Mouse (Mus musculus) stomach, embryonic 16.5 days (tissue): ENCODE results near the gene Il4ra. TPM values are rescaled to one million over a fixed set of nuclear protein-coding genes. Genes with fewer than 3 reads are reported as not detected.

Experiments used
- ATAC-seq: fragments of 200-750 bp; cut with Nextera tagmentation; 2 replicates; pipeline ENCODE4 v1.8.0; 2017; ENCODE audit warnings: moderate number of reproducible peaks, moderate TSS enrichment; ENCODE audit not compliant: insufficient read depth, low FRiP score
- H3K27ac ChIP-seq: fragments of 300-500 bp; sonication (generic); 2 replicates; pipeline ENCODE4 v1.5.1; 2014; ENCODE audit warnings: low read length
- H3K27me3 ChIP-seq: fragments of 300-500 bp; sonication (generic); 2 replicates; pipeline ENCODE4 v1.6.1; 2014; ENCODE audit warnings: low read length, control low read depth, mixed read lengths; ENCODE audit not compliant: control insufficient read depth, insufficient read depth
- H3K36me3 ChIP-seq: fragments of 300-500 bp; sonication (generic); 2 replicates; pipeline ENCODE4 v1.6.1; 2014; ENCODE audit warnings: low read length; ENCODE audit not compliant: control insufficient read depth, insufficient read depth
- H3K4me1 ChIP-seq: fragments of 300-500 bp; sonication (generic); 2 replicates; pipeline ENCODE4 v1.6.1; 2014; ENCODE audit warnings: low read length, control low read depth, mixed read lengths; ENCODE audit not compliant: control insufficient read depth, insufficient read depth
- H3K4me2 ChIP-seq: fragments of 300-500 bp; sonication (generic); 2 replicates; pipeline ENCODE4 v1.6.1; 2014; ENCODE audit warnings: low read depth, low read length, mixed read lengths
- H3K4me3 ChIP-seq: fragments of 300-500 bp; sonication (generic); replicated peaks from 2 replicates; pipeline ENCODE4 v1.5.1; 2014; ENCODE audit warnings: mild to moderate bottlenecking, low read length
- H3K9ac ChIP-seq: fragments of 300-500 bp; sonication (generic); 2 replicates; pipeline ENCODE4 v1.6.1; 2014; ENCODE audit warnings: low read length
- H3K9me3 ChIP-seq: fragments of 300-500 bp; sonication (generic); replicated peaks from 2 replicates; pipeline ENCODE4 v1.6.1; 2016; ENCODE audit warnings: low read length, control low read depth; ENCODE audit not compliant: control insufficient read depth
- WGBS: fragments of 180-500 bp; shearing (Covaris S2); extraction: QIAGEN DNeasy Blood & Tissue Kit; methylation state at CpG from one replicate; pipeline ENCODE4 v1.1.7; 2014; 5-methylcytosine and 5-hydroxymethylcytosine counted together
- polyA plus RNA-seq: library from polyadenylated mRNA; unstranded; fragments of >200 nt; fragmentation: Nextera tagmentation; extraction: Ambion mirVana; gene quantifications from 2 replicates; pipeline ENCODE4 v1.2.1, GENCODE M21; 2015

The Il4ra gene
- polyA plus RNA-seq, 1 experiment from 2014 or later, result 12.3 TPM

GRCm38 (mm10) chr7:125580625-125581316 lies 28.9 kb downstream of the Il4ra start:
- H3K4me2 ChIP-seq, result peak overlapping the region; percentile 80
- H3K9ac ChIP-seq, result peak overlapping the region; percentile 68
- H3K27ac ChIP-seq, result peak overlapping the region; percentile 34
- H3K36me3 ChIP-seq, result no peaks in the 10 kb centered on the region
- no peak for ATAC-seq
- peaks cover 41% of the 10 kb centered on the region for H3K4me1 ChIP-seq
- H3K9me3 ChIP-seq, result no peaks in the 10 kb centered on the region
- no peaks in the 10 kb centered on the region for H3K27me3 ChIP-seq
- 11% methylated on average over 16 of the region's 16 CpGs for WGBS
- peak overlapping the region; percentile 41 for H3K4me3 ChIP-seq

GRCm38 (mm10) chr7:125581317-125581672 lies 29.4 kb downstream of the Il4ra start:
- Histone ChIP-seq H3K4me2 (peak overlapping the region; percentile 80), H3K27ac (peak overlapping the region; percentile 34), H3K36me3 (no peaks in the 10 kb centered on the region), H3K9me3 (no peaks in the 10 kb centered on the region), H3K27me3 (no peaks in the 10 kb centered on the region), H3K4me3 (peak overlapping the region; percentile 41), H3K9ac (peak overlapping the region; percentile 68), H3K4me1 (peaks cover 36% of the 10 kb centered on the region)
- ATAC-seq, result peak; percentile 63; the same call in 1 of the 2 replicates
- 2% methylated on average over 21 of the region's 21 CpGs for WGBS

DNA sequence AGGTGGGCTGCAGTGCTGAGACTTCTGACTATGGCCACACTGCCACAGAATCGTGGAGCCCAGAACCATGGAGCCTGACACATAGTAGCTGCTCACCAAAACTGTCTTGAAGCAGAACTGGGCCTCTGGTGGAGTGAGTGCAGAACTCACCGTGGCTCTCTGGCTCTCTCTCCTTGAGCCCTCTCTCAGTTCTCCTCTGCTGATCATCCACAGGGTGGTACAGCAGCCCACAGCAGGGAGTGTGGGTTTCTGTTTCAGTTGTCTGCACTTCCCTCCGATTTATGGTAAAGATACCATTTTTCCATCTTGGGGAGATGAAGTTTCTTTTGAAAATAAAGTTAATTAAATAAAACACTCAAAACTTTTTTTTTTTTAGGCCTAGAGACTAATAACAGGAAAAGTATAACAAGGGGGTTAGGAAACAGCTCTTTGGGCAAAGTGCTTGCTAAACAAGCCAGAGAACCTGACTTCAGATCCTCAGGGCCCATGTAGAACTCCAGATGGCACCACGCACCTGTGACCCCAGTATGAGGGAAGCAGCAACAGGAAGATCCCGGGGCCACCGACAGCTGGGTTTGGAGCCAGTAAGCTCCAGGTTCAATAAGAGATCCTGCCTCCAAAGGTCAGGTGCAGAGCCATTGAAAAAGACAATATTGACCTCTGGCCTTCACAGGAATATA lies 31.5 kb downstream of the Il4ra start:
- Histone ChIP-seq H3K36me3 (no peaks in the 10 kb centered on the region), H3K9ac (no peak overlapping the region), H3K4me2 (no peak overlapping the region), H3K27ac (no peak overlapping the region), H3K9me3 (no peaks in the 10 kb centered on the region), H3K4me3 (no peak overlapping the region), H3K27me3 (no peaks in the 10 kb centered on the region), H3K4me1 (peaks cover 14% of the 10 kb centered on the region; the same call in 1 of the 2 replicates)
- 74% methylated on average over 6 of the region's 6 CpGs for WGBS
- ATAC-seq, result no peak

DNA sequence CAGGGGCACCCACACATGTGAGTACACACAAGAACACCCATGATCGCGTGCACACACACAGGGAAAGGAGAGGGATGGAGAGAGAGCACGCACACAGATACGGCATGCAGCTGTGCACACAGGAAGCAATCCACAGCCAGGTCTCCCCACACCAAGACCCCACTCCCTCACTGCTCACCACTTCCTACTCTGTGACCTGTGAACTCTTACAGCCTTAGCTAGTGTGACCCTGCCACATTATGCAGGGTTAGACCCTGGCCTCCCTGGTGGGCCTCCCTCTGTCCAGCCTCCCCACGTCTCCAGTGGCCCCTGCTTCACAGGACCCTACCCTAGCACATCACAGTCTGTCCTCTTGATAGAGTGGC lies 32.1 kb downstream of the Il4ra start:
- H3K27ac ChIP-seq, result no peak overlapping the region
- peaks cover 12% of the 10 kb centered on the region; the same call in 1 of the 2 replicates for H3K4me1 ChIP-seq
- ATAC-seq, result no peak
- H3K36me3 ChIP-seq, result no peaks in the 10 kb centered on the region
- H3K9ac ChIP-seq, result no peak overlapping the region
- no peak overlapping the region for H3K4me3 ChIP-seq
- 84% methylated on average over 5 of the region's 5 CpGs for WGBS
- H3K27me3 ChIP-seq, result no peaks in the 10 kb centered on the region
- H3K4me2 ChIP-seq, result no peak overlapping the region
- no peaks in the 10 kb centered on the region for H3K9me3 ChIP-seq

GRCm38 (mm10) chr7:125586355-125586754 lies 34.4 kb downstream of the Il4ra start:
- ATAC-seq, result no peak
- no peaks in the 10 kb centered on the region for H3K4me1 ChIP-seq
- no peak overlapping the region for H3K9ac ChIP-seq
- H3K4me3 ChIP-seq, result no peak overlapping the region
- no peak overlapping the region for H3K27ac ChIP-seq
- no peaks in the 10 kb centered on the region for H3K9me3 ChIP-seq
- H3K27me3 ChIP-seq, result no peaks in the 10 kb centered on the region
- no peaks in the 10 kb centered on the region for H3K36me3 ChIP-seq
- WGBS, result 96% methylated on average over 23 of the region's 23 CpGs
- no peak overlapping the region for H3K4me2 ChIP-seq

- ATAC-seq, result no peak
- H3K9ac ChIP-seq, result no peak overlapping the region
- no peaks in the 10 kb centered on the region for H3K27me3 ChIP-seq
- no peak overlapping the region for H3K27ac ChIP-seq
- no peak overlapping the region for H3K4me3 ChIP-seq
- WGBS, result 78% methylated on average over 4 of the region's 4 CpGs
- H3K4me1 ChIP-seq, result no peaks in the 10 kb centered on the region
- H3K36me3 ChIP-seq, result no peaks in the 10 kb centered on the region
- no peak overlapping the region for H3K4me2 ChIP-seq
- H3K9me3 ChIP-seq, result no peaks in the 10 kb centered on the region
Observed at GRCm38 (mm10) chr7:125588721-125589120, 36.8 kb downstream of the Il4ra start.

GRCm38 (mm10) chr7:125589896-125590295 lies 38.0 kb downstream of the Il4ra start:
- H3K9ac ChIP-seq, result no peak overlapping the region
- 83% methylated on average over 7 of the region's 7 CpGs for WGBS
- no peak overlapping the region for H3K4me2 ChIP-seq
- no peaks in the 10 kb centered on the region for H3K27me3 ChIP-seq
- no peak overlapping the region for H3K27ac ChIP-seq
- H3K4me3 ChIP-seq, result no peak overlapping the region
- no peak for ATAC-seq
- H3K4me1 ChIP-seq, result no peaks in the 10 kb centered on the region
- no peaks in the 10 kb centered on the region for H3K9me3 ChIP-seq
- no peaks in the 10 kb centered on the region for H3K36me3 ChIP-seq

DNA sequence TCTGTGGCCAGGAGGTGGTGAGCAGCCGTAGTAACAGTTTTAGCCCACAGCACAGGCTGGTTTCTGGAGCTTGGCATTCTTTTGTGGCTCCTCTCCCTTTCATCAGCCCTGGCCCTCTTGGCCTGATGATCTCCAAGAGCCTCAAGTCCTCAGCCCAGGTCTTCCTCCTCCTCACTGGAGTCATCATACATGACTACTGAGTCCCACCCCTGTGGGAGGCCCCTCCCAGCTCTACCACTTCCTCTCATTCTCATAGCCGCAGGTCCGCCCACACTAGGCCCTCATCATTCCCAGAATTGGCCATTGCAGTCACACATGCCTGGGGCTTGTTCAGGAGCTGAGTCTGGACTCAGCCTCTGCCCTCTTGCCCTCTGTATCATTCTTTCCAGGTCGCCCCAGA lies 41.9 kb downstream of the Il4ra start:
- Histone ChIP-seq H3K4me2 (no peak overlapping the region), H3K36me3 (no peaks in the 10 kb centered on the region), H3K27ac (no peak overlapping the region), H3K9ac (no peak overlapping the region), H3K9me3 (no peaks in the 10 kb centered on the region), H3K4me3 (no peak overlapping the region), H3K27me3 (no peaks in the 10 kb centered on the region), H3K4me1 (no peaks in the 10 kb centered on the region)
- no peak for ATAC-seq
- WGBS, result 83% methylated on average over 4 of the region's 4 CpGs

DNA sequence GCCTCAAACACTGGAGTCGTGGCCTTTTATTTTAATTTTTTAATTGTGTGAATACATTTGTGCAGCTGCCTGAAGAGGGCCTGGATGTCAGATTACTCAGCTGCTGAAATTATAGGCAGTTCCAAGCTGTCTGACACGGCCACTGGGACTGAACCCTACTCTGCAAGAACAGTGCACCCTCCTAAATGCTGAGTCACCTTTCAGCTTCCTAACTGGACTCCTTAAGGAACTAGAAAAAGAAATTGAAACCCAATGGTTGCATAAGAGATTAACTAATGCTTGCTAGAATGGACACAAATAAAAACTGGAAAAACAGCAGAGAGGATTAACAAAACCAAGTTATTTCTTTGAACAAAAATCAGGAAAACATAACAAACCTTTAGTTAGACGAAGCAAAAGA lies 44.5 kb downstream of the Il4ra start:
- Histone ChIP-seq H3K9ac (no peak overlapping the region), H3K27ac (no peak overlapping the region), H3K36me3 (no peaks in the 10 kb centered on the region), H3K9me3 (no peaks in the 10 kb centered on the region), H3K4me2 (no peak overlapping the region), H3K4me1 (no peaks in the 10 kb centered on the region), H3K4me3 (no peak overlapping the region), H3K27me3 (no peaks in the 10 kb centered on the region)
- ATAC-seq, result no peak
- 65% methylated on average over 3 of the region's 3 CpGs for WGBS
